Mouse (Mus musculus) CD4-positive, CD25-positive, alpha-beta regulatory T cell, adult 2 months (primary cell): ENCODE measurements at regions not wholly inside any gene's neighbourhood (a gene's known extent, or its start where the extent isn't known, plus 50 kb on each side); places are given as distances from the start of the nearest gene placed in this dataset.

Source experiments
- DNase-seq: peaks from one replicate; pipeline ENCODE4 v3.0.0-alpha.2; 2012; ENCODE audit warnings: low read depth, low spot score

- DNase-seq: no peak
Measured at GRCm38 (mm10) chr2:167848468-167849440, 83.1 kb upstream of the Ptpn1 start.

DNA sequence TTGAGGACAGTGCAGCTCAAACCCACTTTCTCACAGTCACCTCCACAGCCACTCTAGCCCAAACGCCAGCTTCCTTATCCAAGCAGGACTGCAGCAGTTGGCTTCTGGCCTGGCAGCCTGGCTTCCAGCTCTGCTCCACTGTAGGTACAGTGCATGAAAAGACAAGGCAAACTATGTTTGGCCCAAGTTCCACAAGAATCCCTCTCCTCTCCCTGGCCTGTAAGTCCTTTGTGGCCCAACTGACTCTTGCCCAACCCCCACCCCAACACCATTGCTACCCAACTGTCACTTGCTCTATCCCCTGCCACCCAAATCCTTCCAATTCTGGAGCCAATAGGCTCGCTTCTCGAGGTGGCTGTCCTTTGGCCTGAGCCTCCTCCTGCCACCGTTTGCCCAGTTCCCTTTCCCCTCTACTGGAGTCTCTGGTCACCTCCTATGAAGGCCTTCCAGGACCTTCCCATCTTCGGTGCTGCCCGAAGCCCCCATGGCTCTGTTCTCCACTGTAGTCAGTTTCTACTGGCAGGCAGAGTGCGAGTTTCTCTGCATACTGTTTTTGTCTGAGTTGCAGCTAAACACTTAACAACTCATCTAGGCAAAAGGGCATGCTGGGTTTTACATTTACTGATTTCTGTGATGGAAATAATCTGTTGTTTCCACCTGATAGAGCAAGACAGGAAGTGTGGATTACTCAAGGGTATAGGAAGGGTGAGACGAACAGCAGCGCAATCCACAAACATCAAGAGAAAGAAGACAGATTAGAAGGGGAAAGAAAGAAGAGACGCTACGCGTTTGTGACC, 84.4 kb upstream of the Ptpn1 start:
- no peak for DNase-seq

DNA sequence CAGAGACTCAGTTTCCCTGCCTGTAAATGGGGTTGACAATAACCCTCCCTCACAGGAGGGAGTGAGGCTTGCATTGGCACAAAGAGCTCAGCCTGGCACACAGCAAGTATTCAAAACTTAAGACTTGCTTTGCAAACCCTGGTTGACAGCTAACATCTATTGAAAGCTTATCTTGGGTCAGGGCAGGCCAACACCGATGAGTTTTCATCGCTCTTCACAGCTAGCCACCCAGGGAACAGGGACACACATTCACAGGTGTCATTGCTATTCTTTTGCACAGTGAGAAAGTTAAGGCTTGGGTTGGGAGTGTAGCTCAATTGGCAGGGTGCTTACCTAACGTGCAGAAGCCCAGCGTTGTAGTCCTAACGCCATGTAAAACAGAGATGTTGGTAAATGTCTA, 86.5 kb upstream of the Ptpn1 start:
- no peak for DNase-seq

DNA sequence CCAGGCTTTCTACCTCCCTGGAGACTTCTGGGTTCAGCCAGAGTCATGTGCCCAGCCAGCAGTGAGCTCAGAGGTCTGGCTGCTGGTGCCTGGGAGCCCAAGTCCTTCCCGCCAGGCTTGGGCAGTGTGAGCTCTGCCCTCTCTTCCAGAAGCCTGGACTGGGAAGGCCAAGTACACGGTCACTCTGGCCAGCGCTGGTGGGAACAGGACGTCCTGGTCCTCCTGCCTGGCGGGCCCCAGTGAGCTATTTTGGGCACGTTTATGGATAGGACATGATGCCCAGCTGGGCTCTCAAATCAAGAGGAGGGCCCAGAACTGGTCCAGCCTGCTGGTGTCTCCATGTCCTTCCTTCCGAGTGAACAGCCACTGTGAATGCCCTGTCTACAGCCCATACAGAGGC, 87.3 kb upstream of the Ptpn1 start:
- DNase-seq: no peak

GRCm38 (mm10) chr2:167843921-167844320, 87.9 kb upstream of the Ptpn1 start:
- no peak for DNase-seq

- no peak for DNase-seq
Measured at GRCm38 (mm10) chr2:167842993-167843392, 88.9 kb upstream of the Ptpn1 start.

- DNase-seq: no peak
Measured at GRCm38 (mm10) chr2:167842473-167842872, 89.4 kb upstream of the Ptpn1 start.

DNA sequence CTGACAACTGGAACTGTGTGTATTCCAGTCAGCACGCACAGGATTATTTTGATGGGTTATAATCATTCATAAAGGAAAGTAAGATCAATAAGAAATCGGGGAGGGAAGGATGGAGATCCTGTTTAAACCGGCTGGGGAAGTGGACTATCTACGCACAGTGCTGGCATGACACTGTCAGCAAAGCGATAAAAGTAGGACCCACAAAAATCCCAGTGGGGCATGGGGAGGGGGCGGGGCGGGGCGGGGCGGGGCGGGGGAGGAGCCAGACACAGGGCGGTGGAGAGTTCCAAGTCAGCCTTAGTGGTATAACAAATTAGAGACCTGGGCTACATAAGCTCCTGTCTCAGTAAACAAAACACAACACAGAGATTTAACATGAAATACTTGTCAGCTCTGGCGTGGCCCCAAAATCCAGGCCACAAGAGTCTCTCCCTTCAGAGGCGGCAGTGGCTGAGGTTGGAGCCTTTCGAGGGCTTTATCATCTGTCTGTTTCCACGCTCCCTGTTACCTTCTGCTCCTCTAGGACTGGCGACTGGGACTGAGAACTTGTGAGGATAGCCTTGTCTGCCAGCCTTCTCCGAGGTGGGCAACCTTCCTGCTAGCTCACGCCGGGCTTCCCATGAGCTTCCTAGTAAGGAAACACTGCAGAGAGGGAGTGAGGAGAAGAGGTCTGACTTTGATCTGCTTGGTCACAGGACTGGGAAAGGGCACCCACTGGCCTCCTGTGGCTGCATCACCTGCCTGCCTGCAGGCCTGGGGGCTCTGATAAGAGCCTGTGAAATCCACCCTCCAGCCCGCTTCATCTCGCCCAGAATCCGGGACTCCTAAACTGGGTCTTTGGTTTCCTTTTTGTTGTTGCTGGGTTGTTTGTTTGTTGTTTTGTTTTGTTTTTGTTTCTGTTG, 90.3 kb upstream of the Ptpn1 start:
- DNase-seq: no peak

DNA sequence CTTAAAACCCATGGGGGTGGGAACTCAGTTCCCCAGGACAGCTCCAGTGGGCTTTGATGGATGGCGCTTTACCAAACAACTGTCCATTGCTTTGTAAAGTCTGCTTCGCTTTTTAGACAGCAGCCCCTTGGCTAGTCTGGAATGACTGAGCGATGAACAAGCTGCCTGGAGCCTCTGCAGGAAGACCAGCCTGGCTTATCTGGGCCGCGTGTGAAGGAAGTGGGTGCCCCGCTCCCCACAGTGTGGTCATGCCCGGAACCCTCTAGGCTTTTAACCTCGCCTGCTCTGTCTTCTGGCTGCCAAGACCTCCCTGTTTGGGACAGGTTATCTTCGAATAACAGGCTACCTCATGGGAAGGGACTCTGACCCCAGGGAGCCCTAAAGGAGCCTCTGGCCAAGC, 91.5 kb upstream of the Ptpn1 start:
- peak; percentile 58 for DNase-seq

- peak; percentile 49 for DNase-seq
Measured at GRCm38 (mm10) chr2:167839324-167839981, 92.4 kb upstream of the Ptpn1 start.

DNA sequence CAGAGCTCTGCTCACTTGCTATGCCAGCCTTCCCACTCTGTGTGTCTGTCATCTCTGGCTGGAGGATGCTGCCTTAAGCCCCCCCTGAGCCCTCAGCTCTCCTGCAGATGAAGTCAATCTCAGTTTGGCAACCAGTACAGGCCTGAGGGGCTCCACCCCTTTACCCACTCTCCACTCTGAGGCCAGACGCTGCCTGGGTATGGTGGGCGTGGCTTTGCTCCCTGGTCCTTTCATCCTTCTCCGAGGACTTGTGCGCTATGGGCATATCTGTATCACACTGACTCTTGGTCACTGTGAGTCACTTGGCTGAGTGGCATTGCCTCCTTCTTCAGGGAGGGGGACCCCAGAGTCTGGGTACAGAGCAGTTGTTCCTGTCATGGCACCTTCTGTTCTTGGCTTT, 94.3 kb upstream of the Ptpn1 start:
- DNase-seq: no peak

DNA sequence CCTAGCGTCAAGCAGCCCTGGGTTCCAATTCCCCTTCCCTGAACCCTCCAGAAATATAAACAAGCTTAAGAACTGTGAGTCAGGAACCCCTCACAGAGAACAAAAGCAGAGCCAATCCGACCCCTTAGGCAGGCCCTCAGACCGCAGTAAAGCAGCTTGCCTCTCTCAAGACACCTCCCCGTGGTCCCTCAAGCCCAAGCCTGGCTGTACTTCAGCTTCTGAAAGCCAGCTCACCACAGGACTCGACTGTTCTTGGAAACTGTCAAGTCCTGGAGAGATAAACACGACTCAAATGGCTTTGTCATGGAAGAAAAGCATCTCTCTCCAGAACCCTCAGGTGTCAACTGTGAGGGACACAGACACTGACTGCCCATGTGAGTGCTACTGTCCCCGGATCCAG, 95.2 kb upstream of the Ptpn1 start:
- DNase-seq: no peak

- no peak for DNase-seq
Measured at GRCm38 (mm10) chr2:167834605-167835004, 97.3 kb upstream of the Ptpn1 start.

DNA sequence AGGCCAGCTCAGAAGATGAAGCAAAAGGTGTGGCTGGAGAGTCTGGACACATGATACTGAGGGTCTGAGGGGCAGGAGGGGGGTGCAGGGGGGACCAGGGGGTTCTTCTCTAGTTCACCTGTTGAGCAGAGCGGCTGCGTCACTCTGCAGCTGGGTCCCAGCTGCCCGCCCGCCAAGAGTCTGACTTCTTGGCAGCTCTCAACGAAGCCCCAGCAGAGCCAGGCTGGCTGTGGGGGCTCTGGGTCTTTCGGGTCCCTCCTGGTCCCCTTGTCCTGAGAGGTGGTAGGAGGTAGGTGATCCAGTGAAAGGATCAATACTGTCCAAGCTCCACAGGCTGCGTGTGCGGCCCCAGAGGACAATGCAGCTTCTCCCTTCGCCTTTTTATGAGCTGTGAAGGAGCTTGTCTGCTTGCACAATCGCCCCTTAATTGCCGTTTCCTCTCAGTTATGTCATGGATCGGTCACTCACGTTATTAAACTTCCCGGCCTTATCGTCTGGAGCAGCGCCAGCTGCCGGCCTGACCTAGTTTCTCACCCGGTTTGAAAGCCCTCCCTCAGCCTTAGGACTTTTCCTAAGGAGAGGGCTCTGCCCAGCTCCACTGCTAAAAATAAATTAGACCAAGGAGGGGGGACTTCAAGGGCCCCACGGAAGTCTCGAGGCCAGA, 98.4 kb upstream of the Ptpn1 start:
- no peak for DNase-seq

DNA sequence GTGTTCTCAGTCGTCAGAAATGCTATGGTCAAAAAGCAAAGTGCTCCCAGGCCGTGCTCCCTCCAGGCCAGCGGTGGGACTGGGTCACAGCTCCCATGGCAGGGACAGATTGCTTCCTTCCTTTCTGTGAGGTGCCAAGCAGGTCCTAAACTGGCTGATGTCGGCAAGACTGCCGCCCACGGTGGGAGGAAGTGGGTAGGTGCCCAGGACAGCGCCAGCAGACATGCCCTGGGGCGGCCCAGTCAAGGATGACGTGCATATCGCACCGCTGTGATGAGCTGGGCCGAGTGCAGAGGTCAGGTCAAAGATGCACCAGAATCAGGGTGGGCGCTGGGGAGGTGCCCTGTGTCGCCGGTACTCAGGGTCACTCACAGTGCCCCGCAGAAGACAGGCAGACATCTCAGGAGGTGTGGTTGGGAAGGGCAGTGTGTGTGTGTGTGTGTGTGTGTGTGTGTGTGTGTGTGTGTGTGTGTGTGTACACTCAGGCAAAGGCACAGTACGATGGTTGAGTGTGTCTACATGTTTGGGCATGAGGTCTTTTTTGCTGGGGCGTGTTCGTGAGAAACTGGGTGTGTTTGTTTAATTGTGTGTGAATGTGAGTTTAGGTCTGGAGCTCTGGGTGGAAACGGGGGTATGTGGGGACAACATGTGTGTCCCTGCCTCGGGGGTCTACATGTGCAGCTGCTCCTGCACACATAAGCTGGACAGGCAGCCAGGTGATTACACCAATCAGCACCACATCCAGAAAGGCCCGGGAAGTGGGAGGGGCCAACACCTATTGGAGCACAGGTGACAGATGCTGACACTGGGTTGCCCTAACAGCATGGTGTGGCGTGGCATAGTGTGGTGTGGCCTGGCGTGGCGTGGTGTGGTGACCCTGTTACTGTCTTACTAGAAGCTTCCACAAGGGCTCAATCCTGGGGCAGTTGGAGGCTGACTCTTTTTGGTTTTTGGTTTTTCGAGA, 100.5 kb upstream of the Ptpn1 start:
- DNase-seq: peak; percentile 78

DNA sequence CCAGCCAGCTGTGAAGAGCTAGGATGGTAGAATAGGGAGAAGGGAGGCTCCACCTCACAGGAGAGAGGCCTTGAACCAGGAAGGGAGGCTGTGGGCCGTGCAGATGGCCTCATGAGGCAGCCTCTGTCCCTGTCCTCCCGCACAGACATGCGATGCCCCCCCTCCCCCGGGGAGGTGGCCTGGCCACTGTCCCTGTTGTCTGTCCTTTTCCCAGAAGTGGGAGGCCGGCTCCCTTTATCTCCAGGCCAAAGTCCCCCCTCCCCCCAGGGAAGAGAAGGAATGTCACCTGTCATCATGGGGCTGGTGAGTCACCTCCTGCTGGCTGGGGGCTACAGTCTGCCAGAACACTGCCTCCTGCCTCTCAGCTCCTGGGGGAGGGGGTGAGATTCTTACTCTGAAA, 103.6 kb upstream of the Ptpn1 start:
- no peak for DNase-seq

DNA sequence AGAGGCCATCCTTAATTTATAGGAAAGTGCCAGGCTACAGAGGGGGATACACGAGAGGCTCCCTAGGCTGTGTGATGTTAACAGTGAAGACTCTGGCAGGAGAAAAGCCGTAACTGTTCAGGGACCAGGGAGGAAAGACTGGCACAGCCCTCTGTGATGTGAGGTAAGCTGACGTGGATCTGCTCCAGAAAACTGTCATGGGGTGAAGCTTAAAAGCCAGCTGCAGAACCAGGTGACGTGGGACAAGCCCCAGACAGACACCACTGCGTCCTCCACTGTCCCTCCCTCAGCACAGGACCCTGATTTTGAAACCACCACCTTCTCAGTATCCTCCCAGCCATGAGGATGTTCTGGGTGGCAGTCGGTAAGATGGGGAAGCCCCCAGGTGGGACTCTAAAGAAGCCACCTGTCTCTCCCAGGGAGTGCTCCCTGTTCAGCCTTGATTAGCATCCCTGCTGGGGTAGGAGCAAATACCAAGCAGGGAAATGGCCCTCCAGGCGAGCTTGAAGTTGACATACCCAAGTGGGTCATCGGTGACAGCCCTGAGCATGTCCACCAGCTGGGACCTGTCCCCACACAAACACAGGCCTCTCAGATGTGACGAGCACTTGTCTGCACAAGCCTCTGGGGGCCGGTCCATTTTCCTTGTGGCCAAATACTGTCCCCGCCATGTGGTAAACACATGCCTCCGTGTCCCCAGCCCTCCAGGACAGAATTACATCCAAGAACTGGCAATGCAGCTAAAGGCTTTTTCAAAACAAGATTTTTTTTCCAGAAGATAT, 104.7 kb upstream of the Ptpn1 start:
- no peak for DNase-seq

- no peak for DNase-seq
Measured at GRCm38 (mm10) chr2:167823513-167823912, 108.3 kb upstream of the Ptpn1 start.

- DNase-seq: peak; percentile 26
Measured at GRCm38 (mm10) chr2:167823044-167823443, 108.8 kb upstream of the Ptpn1 start.
